Mouse (Mus musculus): ENCODE measurements around the gene Rab39. TPM values are rescaled to one million over a fixed set of nuclear protein-coding genes. Genes with fewer than 3 reads are reported as not detected.

Rab39 gene
- total RNA-seq, 4 experiments from 2014 or later: 2.4 to 3.2 (median 2.7) TPM

Other genes with a start within 250 kb of the Rab39 start
- gene Atm, start 169.5 kb downstream of the Rab39 start, total RNA-seq (2022): 10 to 100 TPM; 18.8 to 26.8 (median 21.5) TPM
- 10 to 100 TPM; 16.1 to 21.1 (median 18.8) TPM for gene Npat, start 169.2 kb downstream of the Rab39 start, total RNA-seq (2022)
- gene Acat1, start 95.8 kb downstream of the Rab39 start, total RNA-seq (2022): 10 to 100 TPM; 61.7 to 70.1 (median 68.1) TPM
- 10 to 100 TPM; 49.5 to 62.5 (median 54.1) TPM for gene Cul5, start 36.2 kb downstream of the Rab39 start, total RNA-seq (2022)
- gene Slc35f2, start 65.3 kb upstream of the Rab39 start, total RNA-seq (2022): 1 to 10 TPM; 3.9 to 4.4 (median 4.1) TPM
- under 1 TPM in 2 of 4 experiments, not detected in 2; 0.29 to 0.83 TPM for gene Sln, start 143.9 kb upstream of the Rab39 start, total RNA-seq (2022)

Data from layer of hippocampus, adult 8-10 months (tissue).